Mouse (Mus musculus) thymus, postnatal 36 days (tissue): ENCODE results near the gene Vegfa.

Experiments used
- DNase-seq, 2 experiments: peaks; one replicate each; pipeline ENCODE4 v3.0.0; 2022; ENCODE audit warnings: mixed read lengths in 2 of 2

Gene Vegfa

DNA sequence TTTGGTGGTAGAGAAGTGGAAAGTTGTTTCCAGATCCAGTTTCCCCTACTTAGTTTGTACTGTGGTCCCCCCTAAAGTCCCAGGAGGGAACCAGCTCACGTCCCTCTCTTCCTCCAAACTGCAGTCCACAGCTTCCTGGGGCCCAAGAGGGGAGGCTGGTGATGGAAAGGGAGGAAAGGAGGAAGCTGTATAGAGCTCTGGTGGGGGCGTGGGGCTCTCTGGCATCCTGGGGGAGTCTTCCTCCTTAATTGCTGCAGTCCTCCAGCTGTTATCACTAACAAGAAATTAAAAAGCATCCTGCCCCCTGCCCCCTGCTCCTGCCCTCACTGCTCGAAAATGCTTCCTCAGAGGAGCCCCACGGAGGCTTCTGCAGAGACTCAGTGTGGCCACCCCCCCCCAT lies 17.4 kb upstream of the Vegfa start:
- DNase-seq, result no peak

DNA sequence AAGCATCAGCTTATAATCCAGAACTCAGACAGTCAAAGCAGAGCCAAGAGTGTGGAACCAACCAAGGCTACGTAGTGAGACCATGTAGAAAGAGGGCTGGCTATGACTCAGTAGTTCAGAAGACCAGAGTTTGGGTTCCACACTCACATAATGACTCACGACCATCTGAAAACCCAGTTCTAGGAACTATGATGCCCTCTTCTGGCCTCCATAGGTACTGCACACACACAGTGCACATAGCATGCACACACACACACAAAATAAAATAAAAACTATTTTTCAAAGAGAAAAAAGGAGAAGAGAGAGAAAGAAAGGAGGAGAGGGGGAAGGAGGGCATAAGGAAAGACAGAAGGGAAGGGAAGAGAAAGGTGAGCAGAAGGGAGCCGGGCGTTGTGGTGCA lies 16.0 kb upstream of the Vegfa start:
- no peak for DNase-seq

DNA sequence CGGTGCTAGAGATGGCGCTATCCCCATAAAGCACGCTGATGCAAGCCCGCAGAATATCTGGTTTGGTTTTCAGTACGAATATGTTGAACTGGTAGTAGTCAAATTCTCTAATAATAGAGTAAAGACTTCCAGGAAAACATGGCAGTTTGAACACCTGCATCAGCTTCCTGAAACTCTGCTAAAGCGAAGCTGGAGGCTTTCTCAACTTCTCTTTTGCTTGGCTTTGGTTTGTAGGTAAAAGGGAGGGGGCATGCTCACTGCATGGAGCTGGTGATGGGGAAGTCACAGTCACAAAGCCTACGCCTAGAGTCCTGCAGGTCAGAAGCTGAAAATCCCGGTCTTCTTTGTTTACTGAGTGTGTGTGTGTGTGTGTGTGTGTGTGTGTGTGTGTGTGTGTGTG lies 13.6 kb upstream of the Vegfa start:
- DNase-seq, result no peak

DNA sequence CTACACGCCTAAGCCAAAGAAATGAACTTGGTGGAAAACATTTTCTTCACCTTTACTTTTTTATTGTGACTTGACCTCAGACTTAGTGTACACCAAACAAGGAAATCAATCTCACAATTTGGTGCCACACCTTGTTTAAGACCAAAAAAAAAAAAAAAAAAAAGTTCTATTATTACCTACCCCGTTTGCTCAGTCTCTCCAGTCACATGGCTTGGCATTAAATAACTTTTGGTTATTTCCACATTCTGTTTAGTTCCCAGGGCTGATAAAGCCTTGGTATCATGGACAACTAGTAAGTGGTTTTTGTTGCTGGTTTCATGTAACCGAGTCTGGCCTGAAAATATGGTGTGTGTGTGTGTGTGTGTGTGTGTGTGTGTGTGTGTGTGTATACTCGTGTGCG lies 12.8 kb upstream of the Vegfa start:
- no peak for DNase-seq

DNA sequence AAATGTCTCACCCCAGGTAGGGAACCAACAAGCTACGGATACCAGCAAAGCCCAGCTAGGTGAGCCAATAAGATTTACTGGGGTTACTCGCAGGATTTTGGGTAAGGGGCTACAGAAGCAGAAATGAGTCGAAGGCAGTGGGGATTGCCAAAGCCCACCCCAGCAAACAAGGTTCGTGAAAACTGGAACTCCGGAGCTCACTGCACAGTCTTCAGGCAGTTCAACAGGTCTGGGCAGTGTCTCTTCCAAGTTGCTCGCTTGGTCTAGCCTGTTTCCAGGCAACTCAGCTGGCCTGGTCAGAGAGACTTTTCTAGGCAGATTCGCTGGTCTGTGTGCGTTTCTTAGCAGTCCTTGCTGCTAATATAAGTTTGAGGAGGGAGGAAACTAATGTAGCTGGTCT lies 10.0 kb upstream of the Vegfa start:
- no peak for DNase-seq

DNA sequence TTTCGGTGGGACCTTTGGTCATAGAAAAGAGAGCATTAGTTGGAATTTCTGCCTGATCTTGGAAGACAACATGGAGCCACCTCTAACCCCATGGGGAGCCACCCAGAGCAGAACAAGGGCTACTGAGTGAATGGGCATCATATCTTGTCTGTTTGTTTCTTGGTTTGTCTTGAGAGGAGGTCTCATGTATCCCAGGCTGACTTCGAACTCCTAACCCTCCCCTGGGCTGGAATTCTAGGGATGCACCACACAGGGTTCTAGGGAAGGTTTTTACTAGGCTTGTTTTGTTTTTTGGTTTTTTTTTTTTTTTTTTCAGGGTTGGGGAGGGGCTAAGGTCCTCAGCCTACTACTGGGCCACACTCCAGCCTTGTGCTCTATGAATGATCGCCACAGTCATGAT lies 9.5 kb upstream of the Vegfa start:
- DNase-seq, result no peak

DNA sequence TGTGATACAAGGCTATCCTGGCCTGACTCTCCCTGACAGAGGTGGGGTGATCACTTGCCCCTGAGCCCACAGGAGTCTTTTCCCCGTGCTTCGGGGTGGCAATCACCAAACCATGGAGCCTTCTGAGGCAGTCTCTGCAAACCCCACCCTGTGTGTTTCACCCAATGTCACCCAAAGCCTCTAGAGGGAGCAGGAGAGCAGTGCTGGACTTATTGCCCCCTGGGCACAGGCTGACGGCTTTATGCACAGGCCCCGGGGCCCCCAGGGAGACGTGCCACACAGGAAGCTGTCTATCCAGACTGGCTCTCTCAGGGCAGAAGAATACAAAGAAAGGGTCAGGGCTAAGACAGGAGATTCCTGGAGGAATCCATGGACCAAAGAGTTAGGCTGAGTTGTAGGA lies 9.1 kb upstream of the Vegfa start:
- DNase-seq, result peak; percentile 47 to 57

DNA sequence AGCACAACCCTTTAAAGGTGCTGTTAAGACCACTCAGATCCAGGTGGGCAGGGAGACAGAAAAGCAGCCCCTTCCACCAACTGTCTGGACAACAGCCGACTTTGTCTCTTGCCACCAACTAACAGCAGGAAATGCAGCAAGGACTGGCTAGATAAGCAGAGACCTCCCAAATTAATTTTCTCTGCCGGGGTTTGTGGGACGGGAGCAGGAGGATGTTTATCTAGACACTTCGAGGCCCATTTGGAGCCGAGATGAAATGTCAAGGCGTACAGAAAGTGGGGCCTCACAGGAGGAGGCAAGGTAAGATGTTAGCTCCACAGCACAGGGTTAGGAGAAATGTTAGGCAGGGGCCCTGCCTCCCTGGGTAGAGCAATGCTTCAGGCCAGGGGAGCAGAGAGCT lies 8.4 kb upstream of the Vegfa start:
- DNase-seq, result no peak

DNA sequence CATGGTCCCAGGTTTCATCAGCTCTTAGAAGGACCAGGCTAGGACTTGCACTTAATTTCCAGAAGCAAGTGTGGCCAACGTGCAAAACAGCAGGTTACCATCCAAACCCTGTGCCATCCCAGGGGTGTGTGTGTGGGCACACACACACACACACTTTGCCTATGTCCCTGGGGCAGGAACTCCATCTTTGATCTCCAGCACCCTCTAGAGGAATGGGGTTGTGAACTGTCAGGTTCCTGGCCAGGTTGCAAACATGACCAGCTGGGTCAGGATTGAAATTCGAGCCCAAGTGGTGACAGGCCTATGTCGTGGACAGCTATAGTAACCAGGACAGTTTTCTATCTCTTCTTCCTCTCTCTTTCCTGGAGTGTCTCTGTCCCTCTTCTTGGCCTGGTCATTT lies 6.7 kb upstream of the Vegfa start:
- DNase-seq, result no peak

DNA sequence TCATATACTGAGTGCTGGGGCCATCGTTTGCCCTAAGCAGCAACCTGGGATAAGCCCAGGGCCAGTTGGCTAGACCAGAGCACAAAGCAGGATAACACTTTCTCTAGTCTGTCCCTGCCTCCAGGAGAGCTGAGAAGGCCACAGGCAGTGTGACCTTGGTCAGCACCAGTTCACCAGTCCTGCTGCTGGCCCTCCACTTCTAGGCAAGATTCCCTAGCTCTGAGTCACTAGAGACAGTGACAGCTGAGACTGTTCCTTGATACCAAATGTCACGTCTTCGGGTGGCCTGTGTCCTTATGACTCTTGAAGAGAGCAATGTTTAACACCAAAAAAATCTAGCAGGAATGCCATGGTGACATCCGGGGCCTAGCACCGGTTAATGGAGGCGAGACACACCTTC lies 4.2 kb upstream of the Vegfa start:
- DNase-seq, result no peak

DNA sequence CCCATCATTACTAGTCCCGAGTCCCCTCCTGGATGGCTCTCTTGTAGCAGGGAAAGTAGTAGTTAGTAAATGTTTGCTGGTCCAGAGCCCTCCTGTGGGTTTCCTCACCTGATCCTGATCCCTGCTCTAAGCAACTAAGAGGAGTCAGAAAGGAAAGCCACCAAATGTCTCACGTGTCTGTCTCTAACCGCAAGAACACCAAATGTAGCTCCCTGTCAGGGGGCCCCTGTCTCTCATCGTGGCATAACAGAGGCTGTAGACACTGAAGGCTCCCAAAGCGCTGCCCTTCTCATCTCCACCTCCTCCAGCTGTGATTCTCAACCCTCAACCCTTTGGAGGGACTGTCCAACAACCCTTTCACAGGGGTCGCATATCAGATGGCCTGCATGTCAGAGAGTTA lies 1.9 kb upstream of the Vegfa start:
- peak; percentile 35 to 50 for DNase-seq

DNA sequence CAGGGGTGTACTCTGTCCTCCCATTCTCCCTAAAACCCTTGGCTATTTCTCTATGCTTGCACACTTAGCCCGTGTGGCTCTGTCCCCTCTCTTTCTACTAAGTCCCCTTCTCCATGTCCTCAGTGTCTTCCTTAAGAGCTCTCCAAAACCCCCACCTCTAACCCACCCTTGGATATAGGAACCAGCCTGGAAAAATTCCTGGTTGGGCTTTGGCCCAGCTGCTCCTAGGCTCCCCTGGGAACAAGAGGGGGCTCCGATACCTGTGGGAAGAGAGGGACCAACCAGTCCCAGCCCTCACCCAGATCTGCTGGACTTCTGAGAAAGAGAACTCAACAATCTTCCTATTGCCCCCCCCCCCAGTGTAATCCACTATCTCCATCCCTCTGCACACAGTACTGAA lies 1.4 kb upstream of the Vegfa start:
- peak in 1 of 2 experiments; percentile 15 for DNase-seq

DNA sequence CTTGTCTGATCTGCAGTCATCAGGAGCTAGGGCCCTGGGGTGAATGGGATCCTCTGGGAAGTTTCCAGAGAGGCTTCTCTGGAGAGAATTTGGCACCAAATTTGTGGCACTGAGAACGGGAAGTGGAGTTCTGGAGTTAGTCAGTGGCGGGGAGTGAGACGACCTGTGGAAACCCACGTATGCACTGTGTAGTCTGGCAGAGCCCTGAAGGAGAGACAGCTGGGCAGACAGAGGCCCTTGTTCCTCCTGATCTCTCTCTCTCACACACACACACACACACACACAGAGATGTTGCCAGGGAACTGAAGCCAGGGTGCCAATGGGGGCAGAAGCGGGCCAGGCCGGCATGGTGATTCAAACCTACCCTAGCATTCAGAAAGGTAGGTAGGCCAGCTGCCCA lies 953 bp upstream of the Vegfa start:
- peak in 1 of 2 experiments; percentile 21 for DNase-seq

DNA sequence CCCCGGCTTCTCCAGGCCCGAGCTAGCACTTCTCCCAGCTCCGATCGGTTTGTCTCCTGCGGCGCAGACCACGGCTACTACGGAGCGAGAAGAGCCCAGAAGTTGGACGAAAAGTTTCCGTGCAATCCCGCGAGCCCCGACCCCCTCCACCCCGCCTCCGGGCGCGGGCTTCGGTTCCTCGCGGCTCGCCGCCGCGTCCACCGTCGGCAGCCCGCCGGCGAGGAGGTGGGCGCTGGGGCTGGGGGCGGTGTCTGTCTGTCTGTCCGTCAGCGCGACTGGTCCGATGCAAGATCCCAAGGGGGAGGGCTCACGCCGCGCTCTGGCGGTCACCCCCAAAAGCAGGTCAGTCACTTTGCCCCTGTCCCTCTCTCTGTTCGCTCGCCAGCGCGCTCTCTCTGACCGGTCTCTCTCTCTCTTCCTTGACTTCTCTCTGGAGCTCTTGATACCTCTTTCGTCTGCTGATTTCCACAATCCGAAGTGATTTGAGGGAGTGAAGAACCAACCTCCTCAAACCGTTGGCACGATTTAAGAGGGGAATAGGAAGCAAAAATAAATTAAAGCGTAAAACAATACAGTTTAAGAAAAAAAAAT lies 453 bp downstream of the Vegfa start:
- DNase-seq, result peak; percentile 29 to 47

DNA sequence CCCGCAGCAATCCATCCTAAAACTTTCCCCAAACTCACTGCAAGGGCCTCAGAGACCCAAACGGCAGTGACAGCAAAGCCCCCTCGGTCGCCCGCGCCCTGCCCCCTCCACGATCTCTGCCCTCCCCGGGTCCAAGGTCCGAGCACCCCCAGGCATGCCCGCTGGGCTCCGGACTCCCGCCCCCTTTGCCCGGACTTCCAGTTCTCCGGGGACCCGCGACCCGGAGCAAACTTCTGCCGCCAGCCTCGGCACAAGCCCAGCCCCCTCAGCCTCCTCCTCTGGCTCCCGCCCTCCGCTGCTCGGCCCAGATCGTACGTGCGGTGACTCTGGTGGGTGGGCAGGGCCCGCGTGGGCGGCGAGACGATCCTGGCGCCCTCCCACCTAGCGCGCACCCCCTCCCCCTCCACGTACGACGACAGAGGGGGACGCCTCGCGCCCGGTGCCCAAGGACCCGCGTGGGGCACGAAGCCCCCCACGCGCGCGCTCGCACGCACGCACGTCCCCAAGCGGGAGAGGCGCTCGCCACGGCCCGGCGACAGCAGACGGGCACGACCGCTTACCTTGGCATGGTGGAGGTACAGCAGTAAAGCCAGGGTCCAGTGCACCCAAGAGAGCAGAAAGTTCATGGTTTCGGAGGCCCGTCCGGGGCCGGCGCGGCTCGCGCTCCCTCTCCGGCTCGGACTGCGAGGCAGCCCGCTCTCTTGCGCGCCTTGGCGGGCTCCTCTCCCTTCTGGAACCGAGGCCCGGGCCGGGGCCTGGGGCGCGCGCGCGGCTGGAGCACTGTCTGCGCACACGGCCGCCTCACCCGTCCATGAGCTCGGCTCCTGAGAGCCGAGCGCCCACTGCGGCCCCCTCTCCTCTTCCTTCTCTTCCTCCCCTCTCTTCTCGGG lies 1.2 kb downstream of the Vegfa start:
- peak; percentile 37 to 63 for DNase-seq

DNA sequence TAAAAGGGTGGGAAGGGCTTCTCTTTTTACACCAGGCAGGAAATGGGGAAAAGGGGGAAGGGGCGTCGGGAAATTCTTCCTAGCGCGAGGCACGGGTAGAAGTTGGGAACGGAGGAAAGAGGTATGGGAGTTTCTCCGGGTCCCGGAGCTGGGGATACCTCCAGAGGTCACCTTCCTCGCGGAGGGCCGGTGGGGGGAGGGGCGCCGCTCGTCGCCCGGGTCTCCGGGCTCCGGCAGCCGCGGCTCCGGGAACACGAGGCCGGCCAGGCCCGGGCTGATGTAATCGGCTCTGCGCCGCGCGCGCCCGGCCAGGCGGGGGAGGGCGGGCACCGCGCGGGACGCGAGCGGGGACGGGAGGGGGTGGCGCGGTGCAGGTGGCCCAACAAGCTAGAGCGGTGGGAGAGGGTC lies 1.8 kb downstream of the Vegfa start:
- peak; percentile 25 to 52 for DNase-seq

DNA sequence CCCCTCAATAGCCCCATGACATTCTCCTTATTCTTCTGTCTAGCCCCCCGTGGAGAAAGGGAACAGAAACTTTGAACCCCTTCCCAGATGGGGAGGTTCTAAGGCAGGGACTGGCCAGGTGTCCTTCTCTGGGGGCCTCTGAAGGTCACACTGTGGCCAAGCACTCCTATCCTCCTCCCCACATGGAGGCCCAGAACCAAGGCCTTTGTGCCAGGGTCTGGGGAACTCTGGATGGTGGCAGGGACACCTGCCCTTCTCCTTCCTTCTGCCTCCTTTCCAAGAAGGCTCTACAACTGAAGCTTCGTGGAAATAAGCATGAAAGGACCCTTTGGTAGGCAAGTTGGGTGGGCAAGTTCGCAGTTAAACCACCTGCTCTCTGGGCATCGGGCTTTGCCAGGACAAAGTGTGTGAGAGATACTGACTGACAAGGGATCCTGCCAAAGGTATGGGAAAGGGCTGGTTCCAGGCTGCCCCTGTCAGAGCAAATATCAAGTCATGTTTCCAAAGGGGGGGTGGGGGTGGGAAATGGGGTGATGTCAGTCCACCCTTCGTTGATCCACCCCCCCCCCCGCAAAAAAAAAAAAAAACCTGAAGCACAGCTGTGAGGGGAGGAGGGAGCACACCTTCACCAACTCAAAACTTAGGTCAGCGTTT lies 2.5 kb downstream of the Vegfa start:
- DNase-seq, result no peak

DNA sequence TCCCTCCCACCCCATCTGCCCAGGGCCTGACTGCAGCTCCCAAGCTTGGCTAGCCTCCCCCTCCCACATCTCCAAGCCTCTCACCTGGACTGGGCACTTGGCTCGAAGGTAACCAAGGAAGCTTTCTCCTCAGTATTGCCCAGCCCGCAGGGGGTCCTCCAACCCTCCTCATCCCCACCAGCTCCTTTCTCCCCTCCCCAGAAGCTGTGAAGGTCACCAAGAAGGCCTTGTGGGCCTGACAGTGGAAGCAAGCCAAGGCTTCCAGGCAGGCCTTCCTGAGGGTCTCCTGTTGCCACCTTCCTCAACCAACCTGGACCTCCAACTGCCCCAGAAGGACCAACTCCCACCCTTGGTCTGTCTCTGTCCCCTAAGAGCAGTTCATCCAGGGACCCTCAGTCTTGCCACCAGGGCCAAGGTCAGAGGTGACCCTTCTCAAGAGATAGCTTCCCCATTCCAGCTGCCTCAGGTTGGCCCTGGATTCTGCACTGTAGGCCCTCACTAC lies 3.1 kb downstream of the Vegfa start:
- no peak for DNase-seq

DNA sequence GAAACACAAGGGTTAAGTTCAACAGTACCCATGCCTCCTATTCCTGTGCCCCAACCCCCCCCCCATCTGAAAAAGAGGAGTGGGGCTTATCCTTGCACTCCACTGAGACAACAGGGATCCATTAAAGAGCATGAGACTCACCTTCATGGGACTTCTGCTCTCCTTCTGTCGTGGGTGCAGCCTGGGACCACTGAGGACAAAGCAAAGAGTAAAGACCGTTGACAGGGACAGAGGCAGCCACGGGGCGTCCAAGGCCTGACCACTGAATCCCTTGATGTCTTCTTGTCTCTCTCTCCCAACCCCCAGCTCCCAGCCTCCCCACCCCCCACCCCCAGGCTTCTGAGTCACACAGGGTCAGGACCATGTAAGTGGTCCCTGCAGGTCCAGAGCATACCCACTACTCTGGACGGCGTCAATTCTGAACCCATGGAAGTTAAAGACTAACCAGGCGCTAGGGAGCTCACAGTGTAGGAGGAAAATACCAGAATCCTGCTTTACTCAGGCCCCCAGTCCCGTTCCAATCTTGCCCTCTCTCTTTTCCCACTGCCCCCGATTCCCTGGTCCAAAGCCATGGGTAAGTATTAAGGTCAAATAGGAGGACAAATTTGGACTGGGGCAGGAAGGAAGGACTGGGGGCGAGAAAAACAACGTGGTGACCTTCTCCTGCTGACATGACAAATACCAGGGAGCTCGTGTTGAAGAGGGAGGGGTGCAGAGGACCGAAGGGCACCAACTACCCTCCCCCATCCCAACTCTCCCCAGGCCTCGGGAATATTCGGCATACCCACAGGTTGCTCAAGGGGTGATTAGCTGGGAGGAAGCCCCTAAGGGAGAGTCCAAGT lies 3.7 kb downstream of the Vegfa start:
- no peak for DNase-seq

DNA sequence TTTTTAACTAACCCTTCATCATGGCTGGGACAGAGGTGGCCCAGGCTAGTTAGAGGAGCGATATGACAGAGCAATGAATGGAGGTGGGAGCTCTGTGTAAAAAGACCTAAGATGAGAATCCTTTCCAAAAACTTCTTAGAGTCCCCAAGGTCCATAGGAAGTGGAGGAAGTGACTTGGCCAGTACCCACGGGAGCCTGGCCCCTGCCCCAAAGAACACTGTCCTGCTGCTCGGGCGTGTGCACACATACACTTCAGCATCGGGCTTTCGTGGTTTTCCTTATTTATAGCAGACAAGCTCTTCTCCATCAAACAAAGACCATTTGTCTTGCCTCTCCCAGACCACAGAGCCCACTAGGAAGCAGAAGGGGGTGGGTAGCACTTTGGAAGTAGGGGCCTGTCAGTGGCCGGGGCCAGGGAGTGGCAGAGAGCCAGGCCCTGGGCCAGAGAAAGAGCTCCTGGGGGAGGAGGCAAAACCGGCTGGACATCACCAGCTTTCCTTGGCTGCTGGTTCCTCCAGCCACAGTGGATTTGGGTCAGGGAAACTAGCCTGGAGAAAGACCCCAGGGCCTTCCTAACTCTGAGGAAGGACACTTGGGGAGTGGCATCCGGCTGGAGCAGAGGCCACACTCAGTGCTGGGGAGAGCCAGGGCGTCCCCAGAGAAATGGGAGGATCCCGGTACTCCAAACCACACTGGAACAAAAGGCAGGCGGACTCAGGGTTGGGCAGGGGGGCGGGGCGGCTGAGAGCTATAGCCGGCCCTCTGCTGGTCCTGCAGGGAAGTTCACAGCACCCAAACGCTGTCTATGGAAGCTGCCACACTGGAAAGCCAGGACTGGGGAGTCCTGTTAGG lies 4.9 kb downstream of the Vegfa start:
- peak; percentile 24 to 28 for DNase-seq

DNA sequence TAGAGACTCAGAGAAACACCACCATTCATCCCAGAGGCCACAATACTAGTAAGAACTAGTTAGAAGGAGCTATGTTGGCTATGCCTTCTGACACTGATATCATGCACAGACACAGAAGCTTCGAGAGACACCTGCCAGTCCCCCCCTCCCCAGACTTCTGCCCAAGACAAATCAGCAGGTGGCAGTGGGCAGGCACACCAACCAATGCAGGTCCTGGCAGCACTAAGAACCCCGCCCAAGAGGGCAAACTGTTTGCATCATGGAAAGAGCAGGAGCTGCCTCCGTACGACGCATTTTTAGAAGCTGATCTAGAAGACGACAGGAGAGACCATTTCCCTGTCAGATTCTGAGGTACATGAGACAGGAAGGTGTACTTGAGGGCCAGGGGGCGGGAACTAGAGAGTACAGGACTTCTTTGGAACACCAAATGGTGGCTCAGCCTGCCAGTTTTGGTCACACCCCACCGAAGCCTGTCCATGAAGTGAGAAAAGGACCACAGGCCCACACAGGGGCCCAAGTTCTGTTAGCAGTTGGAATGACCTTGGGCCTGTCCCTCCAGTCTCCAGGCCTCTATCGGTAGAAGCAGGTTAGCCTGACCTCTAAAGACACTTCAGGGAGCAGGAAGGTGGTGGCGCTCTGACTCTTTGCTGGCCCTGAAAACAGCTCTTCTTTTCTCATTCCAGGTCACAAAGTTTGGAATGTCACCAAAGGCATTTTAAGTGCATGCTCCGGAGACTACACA lies 6.1 kb downstream of the Vegfa start:
- DNase-seq, result no peak
